Mouse (Mus musculus) left cerebral cortex, adult 2 months (tissue): ENCODE results near the gene Pdk2. TPM values are rescaled to one million over a fixed set of nuclear protein-coding genes. Genes with fewer than 3 reads are reported as not detected.
A peak's percentile ranks its signal among the peaks of the same experiment; 100 is the strongest.

Experiments used
- DNase-seq, 2 experiments: peaks; one replicate each; pipeline ENCODE4 v3.0.0; 2021 to 2022; ENCODE audit warnings: low spot score in 2 of 2, mixed read lengths in 1 of 2; ENCODE audit errors: extremely low spot score in 1 of 2
- H3K27ac ChIP-seq: fragments of 200-600 bp; 2 replicates; pipeline ENCODE4 v1.8.1; 2022
- H3K4me3 ChIP-seq: fragments of 200-600 bp; 2 replicates; pipeline ENCODE4 v1.8.1; 2022
- CTCF ChIP-seq: fragments of 200-600 bp; IDR thresholded peaks from 2 replicates; pipeline ENCODE4 v1.8.1; 2022; ENCODE audit warnings: antibody characterized with exemption, mild to moderate bottlenecking, moderate library complexity
- intact Hi-C: fragments of 180-260 bp; cut with DNase I; formaldehyde crosslinking; loops from one replicate; pipeline ENCODE4 v1.15.1; 2025
- total RNA-seq, 2 experiments: library from RNA; stranded (reverse); gene quantifications; 2 replicates each; pipeline ENCODE4 v1.2.3; 2021

Pdk2 gene
- total RNA-seq, 2 experiments from 2014 or later: 109 to 112 TPM

- intact Hi-C loops: no loop called here
Observed at GRCm38 (mm10) chr11:95069226-95069957, 28.2 kb upstream of the Pdk2 start.

GRCm38 (mm10) chr11:95056768-95057501 is 15.8 kb upstream of the Pdk2 start:
- no peak overlapping the region for H3K4me3 ChIP-seq
- no peak for DNase-seq
- no peak overlapping the region for H3K27ac ChIP-seq
- intact Hi-C loops: no loop called here
- TF ChIP-seq CTCF: no peak

More at GRCm38 (mm10) chr11:95069226-95069957, 28.2 kb upstream of the Pdk2 start:
- Histone ChIP-seq H3K4me3 (no peak overlapping the region), H3K27ac (no peak overlapping the region)
- TF ChIP-seq CTCF: no peak
- DNase-seq: no peak

- H3K4me3 ChIP-seq: no peak overlapping the region
- no peak overlapping the region for H3K27ac ChIP-seq
- intact Hi-C loops: no loop called here
- DNase-seq: no peak
- no peak for TF ChIP-seq CTCF
Observed at GRCm38 (mm10) chr11:95053062-95053461, 11.9 kb upstream of the Pdk2 start.

GRCm38 (mm10) chr11:95046980-95047680 is 6.0 kb upstream of the Pdk2 start:
- intact Hi-C loops: loop anchor here (1.0 to 10.0 kb wide), 2 partner anchors 60 to 208 kb away; no protein-coding TSS in a partner anchor
- no peak for DNase-seq

GRCm38 (mm10) chr11:95044185-95044870 is 3.2 kb upstream of the Pdk2 start:
- H3K4me3 ChIP-seq: no peak overlapping the region
- H3K27ac ChIP-seq: no peak overlapping the region
- no peak for TF ChIP-seq CTCF
- DNase-seq: no peak
- intact Hi-C loops: loop anchor here (5.0 to 10.0 kb wide), 3 partner anchors 67 to 210 kb away; partner anchors contain the start of genes Col1a1 and Sgca

More at GRCm38 (mm10) chr11:95046980-95047680, 6.0 kb upstream of the Pdk2 start:
- TF ChIP-seq CTCF: peak; percentile 99
- no peak overlapping the region for H3K4me3 ChIP-seq
- no peak overlapping the region for H3K27ac ChIP-seq

- no peak for DNase-seq
- no peak for TF ChIP-seq CTCF
- intact Hi-C loops: loop anchor here (5.0 to 10.0 kb wide), 3 partner anchors 66 to 211 kb away; partner anchors contain the start of genes Col1a1 and Sgca
Observed at GRCm38 (mm10) chr11:95043608-95044007, 2.5 kb upstream of the Pdk2 start.

GRCm38 (mm10) chr11:95043060-95043459 is 1.9 kb upstream of the Pdk2 start:
- no peak for DNase-seq
- no peak for TF ChIP-seq CTCF
- no peak overlapping the region for H3K4me3 ChIP-seq
- intact Hi-C loops: loop anchor here (5.0 to 10.0 kb wide), 3 partner anchors 66 to 212 kb away; partner anchors contain the start of genes Col1a1 and Sgca
- H3K27ac ChIP-seq: no peak overlapping the region

More at GRCm38 (mm10) chr11:95043608-95044007, 2.5 kb upstream of the Pdk2 start:
- Histone ChIP-seq H3K4me3 (no peak overlapping the region), H3K27ac (no peak overlapping the region)

- peak; percentile 93 for TF ChIP-seq CTCF
- intact Hi-C loops: loop anchor here (5.0 to 10.0 kb wide), 3 partner anchors 65 to 213 kb away; partner anchors contain the start of genes Col1a1 and Sgca
- peak; percentile 81 to 83 for DNase-seq
- Histone ChIP-seq H3K4me3 (peak overlapping the region; percentile 83), H3K27ac (peak overlapping the region; percentile 80)
Observed at GRCm38 (mm10) chr11:95042096-95042495, 942 bp upstream of the Pdk2 start.

GRCm38 (mm10) chr11:95040491-95041138 is 539 bp downstream of the Pdk2 start:
- Histone ChIP-seq H3K4me3 (peak overlapping the region; percentile 83), H3K27ac (peak overlapping the region; percentile 91)
- DNase-seq: peak in 1 of 2 experiments; percentile 42
- no peak for TF ChIP-seq CTCF
- intact Hi-C loops: loop anchor here (2.0 to 10.0 kb wide), 4 partner anchors 50 to 214 kb away; partner anchors contain the start of genes Col1a1, Ppp1r9b and Sgca

- TF ChIP-seq CTCF: no peak
- H3K27ac ChIP-seq: peak overlapping the region; percentile 91
- DNase-seq: no peak
- H3K4me3 ChIP-seq: peak overlapping the region; percentile 83
- intact Hi-C loops: loop anchor here (2.0 to 10.0 kb wide), 4 partner anchors 49 to 215 kb away; partner anchors contain the start of genes Col1a1, Ppp1r9b and Sgca
Observed at GRCm38 (mm10) chr11:95039766-95040165, 1.4 kb downstream of the Pdk2 start.
